Mouse (Mus musculus): ENCODE results near the gene Ptafr.

Ptafr gene

GRCm38 (mm10) chr4:132617873-132618272 is 54.0 kb downstream of the Ptafr start:
- no peak for DNase-seq (ENCODE audit: low spot score)

GRCm38 (mm10) chr4:132618850-132619375 is 55.0 kb downstream of the Ptafr start:
- DNase-seq (ENCODE audit: low spot score) = no peak

- no peak for DNase-seq (ENCODE audit: low spot score)
Observed at GRCm38 (mm10) chr4:132620134-132620533, 56.3 kb downstream of the Ptafr start.

- no peak for DNase-seq (ENCODE audit: low spot score)
Observed at GRCm38 (mm10) chr4:132621287-132622068, 57.6 kb downstream of the Ptafr start.

- no peak for DNase-seq (ENCODE audit: low spot score)
Observed at GRCm38 (mm10) chr4:132624034-132624657, 60.3 kb downstream of the Ptafr start.

GRCm38 (mm10) chr4:132628830-132629229 is 65.0 kb downstream of the Ptafr start:
- DNase-seq (ENCODE audit: low spot score) = no peak

All from ovary, postnatal 14 days (tissue).